Mouse (Mus musculus) ES-E14 (cell line): ENCODE data around the gene Tmem209.

Experiments
- CHD2 ChIP-seq: IDR thresholded peaks from 2 replicates; pipeline ENCODE4 v1.6.1; 2014; ENCODE audit warnings: mild to moderate bottlenecking, low read depth, low read length, inconsistent platforms
- HCFC1 ChIP-seq: IDR thresholded peaks from 2 replicates; pipeline ENCODE4 v1.6.1; 2012; ENCODE audit warnings: low read length, inconsistent platforms, borderline replicate concordance; ENCODE audit not compliant: insufficient read depth
- MAFK ChIP-seq: IDR thresholded peaks from 2 replicates; pipeline ENCODE4 v1.6.1; 2014; ENCODE audit warnings: mild to moderate bottlenecking, low read depth, low read length, inconsistent platforms; ENCODE audit not compliant: insufficient read depth
- ZC3H11A ChIP-seq: IDR thresholded peaks from 2 replicates; pipeline ENCODE4 v1.6.1; 2012; ENCODE audit warnings: low read depth, mild to moderate bottlenecking, inconsistent platforms, low read length, borderline replicate concordance

DNA sequence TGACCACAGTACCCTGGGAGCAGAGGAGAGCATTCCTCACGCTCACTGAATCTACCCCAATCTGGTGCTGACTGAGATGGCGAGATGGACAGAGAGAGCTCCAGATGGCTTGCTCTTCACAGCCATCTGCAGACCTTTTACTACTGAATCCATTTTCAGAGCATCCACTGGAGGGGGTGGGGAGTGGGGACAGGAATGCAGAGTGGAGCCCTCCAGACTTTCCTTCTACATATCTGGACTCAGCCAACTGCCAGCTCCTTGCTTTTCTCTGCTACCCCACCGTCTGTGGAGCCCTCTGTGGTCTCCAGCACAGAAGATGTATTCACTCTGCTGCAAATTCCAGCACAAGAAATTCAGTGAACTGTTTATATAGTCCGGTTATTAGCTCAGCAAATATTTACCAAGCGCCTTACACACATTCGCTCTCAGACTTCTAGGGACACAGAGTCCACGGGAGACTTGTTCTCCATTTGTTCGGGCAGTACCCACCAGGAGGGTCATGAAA, 32.3 kb downstream of the Tmem209 start:
- TF ChIP-seq MAFK (no peak), ZC3H11A (no peak), CHD2 (no peak), HCFC1 (no peak)
